8 mouse cellular contexts compared by ENCODE assay signal in the genomic region with DNA sequence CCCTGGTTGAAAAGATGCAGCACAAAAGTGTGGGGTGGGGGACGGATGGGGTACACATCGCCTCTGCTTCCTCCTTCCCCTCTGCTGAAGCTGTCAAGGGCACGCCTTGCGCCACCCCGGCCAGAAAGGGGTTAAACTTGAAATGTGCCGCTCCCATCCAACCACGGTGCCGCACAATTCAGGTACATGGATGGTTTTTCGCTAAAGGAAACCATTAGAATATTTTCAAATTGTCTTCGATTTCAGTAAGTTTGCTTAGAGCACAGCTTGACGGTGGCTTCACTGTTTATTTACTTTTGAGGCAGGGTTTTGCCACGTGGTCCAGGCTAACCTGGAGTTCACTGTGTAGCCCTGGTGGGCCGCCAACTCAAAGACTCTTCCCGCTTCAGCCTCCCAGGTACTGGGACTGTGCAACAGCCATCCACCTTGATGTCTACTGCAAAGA. TPM values are rescaled to one million over a fixed set of nuclear protein-coding genes. Genes with fewer than 3 reads are reported as not detected.
DNase-seq lines count a peak whose midpoint lies in the region; ATAC-seq and TF ChIP-seq lines count a peak whose summit lies in the region.

Gene Tmem44 (minus strand): TSS at position 95 of the 445 bp plus-strand sequence.

- no peak for TF ChIP-seq POLR2A in spleen, adult 2 months (IDR thresholded peaks at IDR 0.05; ENCODE audit: low read depth, low read length)

- peaks cover 7% of the 10 kb centered on the region for H3K27me3 ChIP-seq in spleen, adult 2 months (ENCODE audit: control insufficient read depth, insufficient read depth, low read length)
- peaks cover 24% of the 10 kb centered on the region for H3K27me3 ChIP-seq in forebrain, embryonic 10.5 days (ENCODE audit: poor library complexity, severe bottlenecking)
- no peaks in the 10 kb centered on the region for H3K27me3 ChIP-seq in intestine, embryonic 14.5 days (replicated peaks; ENCODE audit: control insufficient read depth, insufficient read depth, low read length)
- H3K27me3 ChIP-seq in megakaryocyte, embryonic 14.5 days (replicated peaks), result peaks cover 72% of the 10 kb centered on the region

- no peaks in the 10 kb centered on the region for H3K36me3 ChIP-seq in spleen, adult 2 months (ENCODE audit: control insufficient read depth, insufficient read depth, low read length)
- peaks cover 24% of the 10 kb centered on the region for H3K36me3 ChIP-seq in forebrain, embryonic 10.5 days (replicated peaks)
- H3K36me3 ChIP-seq in intestine, embryonic 14.5 days (ENCODE audit: control insufficient read depth, insufficient read depth, low read length), result peaks cover 5% of the 10 kb centered on the region; the same call in 1 of the 2 replicates
- H3K36me3 ChIP-seq in megakaryocyte, embryonic 14.5 days (replicated peaks; ENCODE audit: low read length), result no peaks in the 10 kb centered on the region

- peak within 1 kb of the TSS; percentile 69 for H3K4me3 ChIP-seq in spleen, adult 2 months (ENCODE audit: extremely low read depth, insufficient read depth, insufficient read length)
- peak within 1 kb of the TSS; percentile 78 for H3K4me3 ChIP-seq in forebrain, embryonic 10.5 days
- peak within 1 kb of the TSS; percentile 69 for H3K4me3 ChIP-seq in intestine, embryonic 14.5 days (ENCODE audit: low read depth, low read length)
- peak within 1 kb of the TSS; percentile 93 for H3K4me3 ChIP-seq in megakaryocyte, embryonic 14.5 days (replicated peaks)

- peaks cover 4% of the 10 kb centered on the region for H3K4me1 ChIP-seq in spleen, adult 2 months (ENCODE audit: control insufficient read depth, insufficient read depth, insufficient read length)
- H3K4me1 ChIP-seq in forebrain, embryonic 10.5 days, result peaks cover 30% of the 10 kb centered on the region
- H3K4me1 ChIP-seq in intestine, embryonic 14.5 days (replicated peaks; ENCODE audit: control insufficient read depth, insufficient read depth, low read length), result 0 out of 2 replicates have a peak, but pooled peaks cover 10% of the 10 kb centered on the region
- H3K4me1 ChIP-seq in megakaryocyte, embryonic 14.5 days, result peaks cover 26% of the 10 kb centered on the region

- ATAC-seq in intestine, embryonic 14.5 days (replicated peaks; ENCODE audit: low FRiP score, low TSS enrichment, low read depth), result peak; percentile 70

- H3K27ac ChIP-seq in spleen, adult 2 months (ENCODE audit: insufficient read depth, low read length), result no peak within 1 kb of the TSS
- H3K27ac ChIP-seq in forebrain, embryonic 10.5 days, result peak within 1 kb of the TSS; percentile 94
- peak within 1 kb of the TSS; percentile 3; the same call in 1 of the 2 replicates for H3K27ac ChIP-seq in intestine, embryonic 14.5 days (ENCODE audit: low read depth)

- H3K9ac ChIP-seq in intestine, embryonic 14.5 days (ENCODE audit: low read length), result peak within 1 kb of the TSS; percentile 86

- no peak for TF ChIP-seq CTCF in spleen, adult 2 months (IDR thresholded peaks at IDR 0.05; ENCODE audit: extremely low read depth, insufficient read depth, insufficient read length, insufficient replicate concordance)

- peak within 1 kb of the TSS; percentile 89 for H3K4me2 ChIP-seq in intestine, embryonic 14.5 days (ENCODE audit: low read length)

- peaks cover 20% of the 10 kb centered on the region; the same call in 1 of the 2 replicates for H3K9me3 ChIP-seq in forebrain, embryonic 10.5 days
- H3K9me3 ChIP-seq in intestine, embryonic 14.5 days (ENCODE audit: control insufficient read depth, low read length), result peaks cover 7% of the 10 kb centered on the region; the same call in 1 of the 2 replicates
- H3K9me3 ChIP-seq in megakaryocyte, embryonic 14.5 days, result peaks cover 34% of the 10 kb centered on the region

- WGBS in spleen, adult 2 months, result 9% methylated on average over 14 of the region's 14 CpGs
- WGBS in forebrain, embryonic 10.5 days, result 10% methylated on average over 13 of the region's 14 CpGs
- WGBS in intestine, embryonic 14.5 days, result 5% methylated on average over 14 of the region's 14 CpGs

- DNase-seq in spleen, adult 2 months (ENCODE audit: low read depth in 1 of 2, low spot score in 2 of 2), result no peak
- DNase-seq in spleen, postnatal 4 days (ENCODE audit: low spot score in 2 of 2), result no peak
- no peak for DNase-seq in forebrain, embryonic 10.5 days (ENCODE audit: extremely low spot score, low spot score)
- no peak for DNase-seq in intestine, embryonic 14.5 days (ENCODE audit: low spot score)
- DNase-seq in adrenal gland, adult (ENCODE audit: inconsistent age in 2 of 2, low spot score in 1 of 2), result no peak
- no peak for DNase-seq in adrenal gland, postnatal 36 days
- no peak for DNase-seq in cerebellum, postnatal 4 days (ENCODE audit: low spot score in 2 of 2)

RNA-seq across cellular contexts. Expression of gene Tmem44, which starts in this region (rescaled TPM):
- polyA plus RNA-seq in spleen, adult 2 months (2012; rRNA removed), result 2.7 and 3.5 TPM in 2 replicates
- 18.8 and 19.9 TPM in 2 replicates for polyA plus RNA-seq in forebrain, embryonic 10.5 days (2016; fragmentation: Nextera tagmentation; extraction: Ambion mirVana)
- polyA plus RNA-seq in intestine, embryonic 14.5 days (2014; fragmentation: Nextera tagmentation; extraction: Ambion mirVana), result 15.0 and 15.6 TPM in 2 replicates
- polyA plus RNA-seq in megakaryocyte, embryonic 14.5 days (2012; ENCODE audit: insufficient read depth, low replicate concordance), result 0.45 TPM in 1 of 2 replicates, not detected in the other
- total RNA-seq in adrenal gland, postnatal 36 days (2021), result 1 to 10 TPM; 3.7 to 4.7 TPM
